Mouse (Mus musculus) NIH3T3 (cell line): ENCODE measurements at regions not wholly inside any gene's neighbourhood (a gene's known extent, or its start where the extent isn't known, plus 50 kb on each side); places are given as distances from the start of the nearest gene placed in this dataset.

Experiments
- DNase-seq: peaks from one replicate; pipeline ENCODE4 v3.0.0-alpha.2; 2012; ENCODE audit warnings: low read depth

- DNase-seq = no peak
Observed at GRCm38 (mm10) chr11:90981626-90982025, 293.5 kb upstream of the Tom1l1 start.

- no peak for DNase-seq
Observed at GRCm38 (mm10) chr11:90978234-90978633, 290.1 kb upstream of the Tom1l1 start.

GRCm38 (mm10) chr11:90941076-90941475 lies 252.9 kb upstream of the Tom1l1 start:
- DNase-seq = no peak

GRCm38 (mm10) chr11:90925738-90926137 lies 237.6 kb upstream of the Tom1l1 start:
- DNase-seq = peak; percentile 55

GRCm38 (mm10) chr11:90917782-90918181 lies 229.6 kb upstream of the Tom1l1 start:
- DNase-seq = peak; percentile 30

- no peak for DNase-seq
Observed at GRCm38 (mm10) chr11:90894236-90894635, 206.1 kb upstream of the Tom1l1 start.

- no peak for DNase-seq
Observed at GRCm38 (mm10) chr11:90873122-90873521, 185.0 kb upstream of the Tom1l1 start.

GRCm38 (mm10) chr11:90871686-90872085 lies 183.5 kb upstream of the Tom1l1 start:
- no peak for DNase-seq

GRCm38 (mm10) chr11:90863981-90864760 lies 176.0 kb upstream of the Tom1l1 start:
- no peak for DNase-seq

GRCm38 (mm10) chr11:90855731-90856130 lies 167.6 kb upstream of the Tom1l1 start:
- peak; percentile 59 for DNase-seq

GRCm38 (mm10) chr11:90855324-90855723 lies 167.2 kb upstream of the Tom1l1 start:
- DNase-seq = no peak

GRCm38 (mm10) chr11:90851221-90851620 lies 163.1 kb upstream of the Tom1l1 start:
- DNase-seq = peak; percentile 54

GRCm38 (mm10) chr11:90844925-90845319 lies 156.8 kb upstream of the Tom1l1 start:
- no peak for DNase-seq

GRCm38 (mm10) chr11:90844266-90844924 lies 156.2 kb upstream of the Tom1l1 start:
- no peak for DNase-seq

GRCm38 (mm10) chr11:90838161-90838560 lies 150.0 kb upstream of the Tom1l1 start:
- no peak for DNase-seq

GRCm38 (mm10) chr11:90824761-90825160 lies 136.6 kb upstream of the Tom1l1 start:
- peak; percentile 44 for DNase-seq

- peak; percentile 22 for DNase-seq
Observed at GRCm38 (mm10) chr11:90816727-90817126, 128.6 kb upstream of the Tom1l1 start.

- peak; percentile 11 for DNase-seq
Observed at GRCm38 (mm10) chr11:90814471-90814870, 126.3 kb upstream of the Tom1l1 start.

GRCm38 (mm10) chr11:90812971-90813370 lies 124.8 kb upstream of the Tom1l1 start:
- no peak for DNase-seq

GRCm38 (mm10) chr11:90812530-90812929 lies 124.4 kb upstream of the Tom1l1 start:
- DNase-seq = no peak

GRCm38 (mm10) chr11:90808443-90808842 lies 120.3 kb upstream of the Tom1l1 start:
- DNase-seq = no peak

- no peak for DNase-seq
Observed at GRCm38 (mm10) chr11:90807343-90807742, 119.2 kb upstream of the Tom1l1 start.

- no peak for DNase-seq
Observed at GRCm38 (mm10) chr11:90802569-90803363, 114.6 kb upstream of the Tom1l1 start.
